Mouse (Mus musculus) lung, postnatal 0 days (tissue): ENCODE measurements at regions not wholly inside any gene's neighbourhood (a gene's known extent, or its start where the extent isn't known, plus 50 kb on each side); places are given as distances from the start of the nearest gene placed in this dataset.

Experiments used
- CTCF ChIP-seq: IDR thresholded peaks from 2 replicates; pipeline ENCODE4 v1.5.1; 2016; ENCODE audit warnings: antibody characterized with exemption, mild to moderate bottlenecking
- EP300 ChIP-seq: IDR thresholded peaks from 2 replicates; pipeline ENCODE4 v1.6.1; 2016; ENCODE audit warnings: antibody characterized with exemption, mild to moderate bottlenecking, control low read depth

DNA sequence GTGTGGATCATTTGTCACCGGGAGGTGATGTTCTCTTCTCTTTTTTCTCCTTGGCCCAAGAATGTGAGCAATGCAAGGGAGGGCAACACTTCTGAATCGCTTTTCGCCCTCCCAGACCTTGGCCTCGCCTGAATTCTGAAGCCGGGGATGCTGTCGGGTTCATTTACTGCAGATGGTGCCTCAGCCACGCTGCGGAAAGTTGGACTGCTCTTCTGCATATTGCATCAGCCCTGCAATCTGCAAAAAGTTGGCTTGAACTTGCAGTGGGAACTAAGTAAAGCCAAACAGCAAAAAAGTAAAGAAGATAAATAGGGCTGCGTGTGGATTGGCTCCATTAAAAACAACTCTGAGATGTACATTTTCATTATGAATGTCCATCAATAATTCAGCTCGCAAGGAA is 55.9 kb upstream of the Dok5 start:
- TF ChIP-seq CTCF (no peak), EP300 (no peak)
